Mouse (Mus musculus): ENCODE measurements at regions not wholly inside any gene's neighbourhood (a gene's known extent, or its start where the extent isn't known, plus 50 kb on each side); places are given as distances from the start of the nearest gene placed in this dataset.

GRCm38 (mm10) chr15:70982719-70983118 is 2851.6 kb upstream of the Gm6569 start:
- Histone ChIP-seq H3K36me3 (no peaks in the 10 kb centered on the region), H3K27me3 (replicated peaks) (no peaks in the 10 kb centered on the region), H3K27ac (no peak overlapping the region), H3K4me1 (no peaks in the 10 kb centered on the region), H3K4me2 (replicated peaks) (no peak overlapping the region), H3K9me3 (no peaks in the 10 kb centered on the region), H3K9ac (no peak overlapping the region), H3K4me3 (no peak overlapping the region)
- peak; percentile 51; the same call in 1 of the 2 replicates for ATAC-seq (ENCODE audit: low FRiP score, low read depth)
- WGBS: 42% methylated on average over 3 of the region's 3 CpGs

GRCm38 (mm10) chr15:70987973-70988570 is 2846.3 kb upstream of the Gm6569 start:
- Histone ChIP-seq H3K4me3 (no peak overlapping the region), H3K4me1 (peaks cover 9% of the 10 kb centered on the region), H3K36me3 (no peaks in the 10 kb centered on the region), H3K4me2 (replicated peaks) (no peak overlapping the region), H3K27ac (no peak overlapping the region), H3K9ac (no peak overlapping the region), H3K27me3 (replicated peaks) (no peaks in the 10 kb centered on the region), H3K9me3 (no peaks in the 10 kb centered on the region)
- ATAC-seq (ENCODE audit: low FRiP score, low read depth): peak; percentile 84
- WGBS: 26% methylated on average over 4 of the region's 4 CpGs

GRCm38 (mm10) chr15:70993397-70993796 is 2841.0 kb upstream of the Gm6569 start:
- no peak for ATAC-seq (ENCODE audit: low FRiP score, low read depth)
- Histone ChIP-seq H3K9ac (no peak overlapping the region), H3K4me1 (peaks cover 5% of the 10 kb centered on the region), H3K27me3 (replicated peaks) (no peaks in the 10 kb centered on the region), H3K4me2 (replicated peaks) (no peak overlapping the region), H3K4me3 (no peak overlapping the region), H3K9me3 (no peaks in the 10 kb centered on the region), H3K27ac (no peak overlapping the region), H3K36me3 (no peaks in the 10 kb centered on the region)
- 61% methylated on average over 4 of the region's 4 CpGs for WGBS

GRCm38 (mm10) chr15:71010362-71010761 is 2824.0 kb upstream of the Gm6569 start:
- Histone ChIP-seq H3K9ac (no peak overlapping the region), H3K4me2 (replicated peaks) (no peak overlapping the region), H3K36me3 (no peaks in the 10 kb centered on the region), H3K4me1 (peaks cover 7% of the 10 kb centered on the region; the same call in 1 of the 2 replicates), H3K27me3 (replicated peaks) (no peaks in the 10 kb centered on the region), H3K27ac (no peak overlapping the region), H3K9me3 (no peaks in the 10 kb centered on the region), H3K4me3 (no peak overlapping the region)
- WGBS: 27% methylated on average over 2 of the region's 2 CpGs
- ATAC-seq (ENCODE audit: low FRiP score, low read depth): 0 out of 2 replicates have a peak, but pooled peaks have one; percentile 37

- Histone ChIP-seq H3K4me2 (replicated peaks) (no peak overlapping the region), H3K4me1 (peaks cover 7% of the 10 kb centered on the region; the same call in 1 of the 2 replicates), H3K36me3 (no peaks in the 10 kb centered on the region), H3K9me3 (no peaks in the 10 kb centered on the region), H3K27me3 (replicated peaks) (no peaks in the 10 kb centered on the region), H3K9ac (no peak overlapping the region), H3K27ac (no peak overlapping the region), H3K4me3 (no peak overlapping the region)
- 19% methylated on average over 5 of the region's 5 CpGs for WGBS
- 0 out of 2 replicates have a peak, but pooled peaks have one; percentile 41 for ATAC-seq (ENCODE audit: low FRiP score, low read depth)
These were observed 2823.6 kb upstream of the Gm6569 start for GRCm38 (mm10) chr15:71010773-71011172.

GRCm38 (mm10) chr15:71054251-71054852 is 2780.0 kb upstream of the Gm6569 start:
- Histone ChIP-seq H3K36me3 (no peaks in the 10 kb centered on the region), H3K27me3 (replicated peaks) (no peaks in the 10 kb centered on the region), H3K27ac (no peak overlapping the region), H3K9me3 (no peaks in the 10 kb centered on the region), H3K4me1 (no peaks in the 10 kb centered on the region), H3K9ac (no peak overlapping the region), H3K4me3 (no peak overlapping the region), H3K4me2 (replicated peaks) (no peak overlapping the region)
- WGBS: 41% methylated on average over 5 of the region's 5 CpGs
- ATAC-seq (ENCODE audit: low FRiP score, low read depth): peak; percentile 53

- ATAC-seq (ENCODE audit: low FRiP score, low read depth): no peak
- H3K4me1 ChIP-seq: no peaks in the 10 kb centered on the region
- no peaks in the 10 kb centered on the region for H3K9me3 ChIP-seq
- no peak overlapping the region for H3K9ac ChIP-seq
- no peaks in the 10 kb centered on the region for H3K36me3 ChIP-seq
- no peak overlapping the region for H3K27ac ChIP-seq
- H3K4me3 ChIP-seq: no peak overlapping the region
- no peaks in the 10 kb centered on the region for H3K27me3 ChIP-seq (replicated peaks)
- 96% methylated on average over 1 of the region's 1 CpGs for WGBS
- H3K4me2 ChIP-seq (replicated peaks): no peak overlapping the region
These were observed 2747.9 kb upstream of the Gm6569 start for GRCm38 (mm10) chr15:71086367-71086997.

- WGBS: 58% methylated on average over 3 of the region's 3 CpGs
- no peak overlapping the region for H3K4me2 ChIP-seq (replicated peaks)
- no peaks in the 10 kb centered on the region for H3K27me3 ChIP-seq (replicated peaks)
- ATAC-seq (ENCODE audit: low FRiP score, low read depth): no peak
- H3K9ac ChIP-seq: no peak overlapping the region
- no peaks in the 10 kb centered on the region for H3K4me1 ChIP-seq
- no peaks in the 10 kb centered on the region for H3K36me3 ChIP-seq
- no peak overlapping the region for H3K27ac ChIP-seq
- no peak overlapping the region for H3K4me3 ChIP-seq
- no peaks in the 10 kb centered on the region for H3K9me3 ChIP-seq
These were observed 2735.2 kb upstream of the Gm6569 start for GRCm38 (mm10) chr15:71099111-71099510.

GRCm38 (mm10) chr15:71129802-71130201 is 2704.6 kb upstream of the Gm6569 start:
- ATAC-seq (ENCODE audit: low FRiP score, low read depth): no peak

GRCm38 (mm10) chr15:71157680-71158079 is 2676.7 kb upstream of the Gm6569 start:
- H3K4me2 ChIP-seq (replicated peaks): no peak overlapping the region
- WGBS: 80% methylated on average over 2 of the region's 2 CpGs
- no peaks in the 10 kb centered on the region for H3K9me3 ChIP-seq
- no peak for ATAC-seq (ENCODE audit: low FRiP score, low read depth)
- H3K27me3 ChIP-seq (replicated peaks): no peaks in the 10 kb centered on the region
- H3K9ac ChIP-seq: no peak overlapping the region
- H3K4me1 ChIP-seq: no peaks in the 10 kb centered on the region
- no peak overlapping the region for H3K27ac ChIP-seq
- H3K4me3 ChIP-seq: no peak overlapping the region
- no peaks in the 10 kb centered on the region for H3K36me3 ChIP-seq

More at GRCm38 (mm10) chr15:71129802-71130201, 2704.6 kb upstream of the Gm6569 start:
- no peak overlapping the region for H3K9ac ChIP-seq
- H3K9me3 ChIP-seq: no peaks in the 10 kb centered on the region
- H3K36me3 ChIP-seq: no peaks in the 10 kb centered on the region
- no peak overlapping the region for H3K4me3 ChIP-seq
- no peaks in the 10 kb centered on the region for H3K27me3 ChIP-seq (replicated peaks)
- no peaks in the 10 kb centered on the region for H3K4me1 ChIP-seq
- no peak overlapping the region for H3K27ac ChIP-seq
- no peak overlapping the region for H3K4me2 ChIP-seq (replicated peaks)

GRCm38 (mm10) chr15:71162097-71162496 is 2672.3 kb upstream of the Gm6569 start:
- H3K4me2 ChIP-seq (replicated peaks): no peak overlapping the region
- no peaks in the 10 kb centered on the region for H3K36me3 ChIP-seq
- no peaks in the 10 kb centered on the region for H3K4me1 ChIP-seq
- no peak overlapping the region for H3K9ac ChIP-seq
- ATAC-seq (ENCODE audit: low FRiP score, low read depth): no peak
- H3K27me3 ChIP-seq (replicated peaks): no peaks in the 10 kb centered on the region
- H3K9me3 ChIP-seq: no peaks in the 10 kb centered on the region
- no peak overlapping the region for H3K4me3 ChIP-seq
- H3K27ac ChIP-seq: no peak overlapping the region

GRCm38 (mm10) chr15:71195011-71195739 is 2639.2 kb upstream of the Gm6569 start:
- Histone ChIP-seq H3K9me3 (no peaks in the 10 kb centered on the region), H3K27ac (no peak overlapping the region), H3K4me3 (no peak overlapping the region), H3K27me3 (replicated peaks) (no peaks in the 10 kb centered on the region), H3K4me1 (no peaks in the 10 kb centered on the region), H3K9ac (no peak overlapping the region), H3K4me2 (replicated peaks) (no peak overlapping the region), H3K36me3 (no peaks in the 10 kb centered on the region)
- WGBS: 61% methylated on average over 11 of the region's 11 CpGs
- no peak for ATAC-seq (ENCODE audit: low FRiP score, low read depth)

Measured in neural tube, embryonic 12.5 days (tissue).